Mouse (Mus musculus): ENCODE results near the gene Lmf1. TPM values are rescaled to one million over a fixed set of nuclear protein-coding genes. Genes with fewer than 3 reads are reported as not detected.

Gene Lmf1
- total and polyA plus RNA-seq, 3 experiments = 14.0 to 30.5 TPM; not detected in 1

DNA sequence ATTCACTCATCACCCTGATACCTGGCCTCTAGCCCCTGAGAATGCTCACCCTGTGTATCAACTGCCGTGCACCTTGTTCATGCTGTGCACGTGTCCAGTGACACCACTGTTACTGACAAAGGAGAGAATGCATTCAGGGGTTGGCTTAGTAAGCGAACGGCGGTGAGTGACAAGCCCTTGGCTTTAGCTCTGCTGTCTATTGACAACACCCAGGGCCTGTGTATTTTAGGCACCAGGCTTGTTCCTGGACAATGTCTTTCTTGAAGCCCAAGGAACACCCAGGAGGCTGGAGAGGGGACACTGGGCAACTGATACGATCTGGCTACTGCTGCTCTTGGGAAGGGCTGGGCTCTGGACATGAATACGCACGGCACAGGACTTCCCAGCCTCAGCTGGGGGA is 3.2 kb downstream of the Lmf1 start:
- H3K79me2 ChIP-seq (ENCODE audit: control insufficient read depth, insufficient read depth, low read length, poor library complexity) = peaks cover 6% of the 10 kb centered on the region
- no peaks in the 10 kb centered on the region for H3K27me3 ChIP-seq (ENCODE audit: control insufficient read depth in 1 of 2, insufficient read depth in 2 of 2, low read length in 2 of 2)
- no peaks in the 10 kb centered on the region for H3K9me3 ChIP-seq (replicated peaks; ENCODE audit: insufficient read depth, low read length)
- no peak overlapping the region for H3K27ac ChIP-seq (ENCODE audit: control insufficient read depth, low read depth, low read length)
- no peak overlapping the region for H3K4me3 ChIP-seq (ENCODE audit: control insufficient read depth in 1 of 2, insufficient read depth in 1 of 2, low read depth in 2 of 2, low read length in 2 of 2)
- H3K36me3 ChIP-seq (ENCODE audit: control insufficient read depth in 1 of 2, insufficient read depth in 2 of 2, low read length in 2 of 2) = peaks cover 0 to 19% of the 10 kb centered on the region in 2 experiments; a peak in 3 of 4 replicates
- DNase-seq (ENCODE audit: low read depth, low spot score) = no peak
- no peak overlapping the region for H3K9ac ChIP-seq (ENCODE audit: control insufficient read depth, low read depth, low read length, poor library complexity, severe bottlenecking)
- H3K4me1 ChIP-seq (ENCODE audit: control insufficient read depth in 1 of 2, insufficient read depth in 2 of 2, low read length in 2 of 2) = peaks cover 0 to 32% of the 10 kb centered on the region in 2 experiments; a peak in 3 of 4 replicates
- no peak for TF ChIP-seq MAFK (IDR thresholded peaks at IDR 0.05; ENCODE audit: borderline replicate concordance, low read depth, low read length)
- TF ChIP-seq SMC3 (IDR thresholded peaks at IDR 0.05; ENCODE audit: low read depth, low read length) = no peak
- TF ChIP-seq MEF2A (IDR thresholded peaks at IDR 0.05; ENCODE audit: extremely low read depth, insufficient replicate concordance, low read depth, low read length, poor library complexity, severe bottlenecking) = no peak

DNA sequence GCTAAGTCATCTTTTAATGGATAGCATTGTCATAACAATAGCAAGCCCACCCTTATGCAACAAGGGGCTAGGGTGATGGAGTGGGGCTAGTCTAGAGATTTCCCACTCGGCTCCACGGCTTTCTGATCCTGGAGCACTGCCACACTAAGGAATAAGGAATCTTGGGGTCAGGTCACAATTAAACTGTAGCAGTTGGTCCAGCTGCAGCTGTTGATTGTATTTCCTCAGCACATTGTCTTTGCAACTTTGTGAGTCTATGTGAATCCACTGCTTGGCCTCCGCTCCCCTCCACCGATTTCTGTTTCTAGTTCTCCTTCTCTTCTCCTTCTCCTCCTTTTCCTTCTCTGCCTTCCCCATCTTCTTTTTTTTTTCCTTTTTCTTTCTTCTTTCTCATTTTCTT is 4.2 kb downstream of the Lmf1 start:
- H3K79me2 ChIP-seq (ENCODE audit: control insufficient read depth, insufficient read depth, low read length, poor library complexity) = peaks cover 6% of the 10 kb centered on the region
- no peaks in the 10 kb centered on the region for H3K9me3 ChIP-seq (replicated peaks; ENCODE audit: insufficient read depth, low read length)
- peak overlapping the region; percentile 17; the same call in 1 of the 2 replicates for H3K27ac ChIP-seq (ENCODE audit: control insufficient read depth, low read depth, low read length)
- peaks cover 0 to 19% of the 10 kb centered on the region in 2 experiments; a peak in 3 of 4 replicates for H3K36me3 ChIP-seq (ENCODE audit: control insufficient read depth in 1 of 2, insufficient read depth in 2 of 2, low read length in 2 of 2)
- no peak for DNase-seq (ENCODE audit: low read depth, low spot score)
- H3K9ac ChIP-seq (ENCODE audit: control insufficient read depth, low read depth, low read length, poor library complexity, severe bottlenecking) = no peak overlapping the region
- TF ChIP-seq MAX (IDR thresholded peaks at IDR 0.05; ENCODE audit: low read length) = no peak
- H3K4me3 ChIP-seq (ENCODE audit: control insufficient read depth in 1 of 2, insufficient read depth in 1 of 2, low read depth in 2 of 2, low read length in 2 of 2) = no peak overlapping the region
- H3K4me1 ChIP-seq (ENCODE audit: control insufficient read depth in 1 of 2, insufficient read depth in 2 of 2, low read length in 2 of 2) = peaks cover 0 to 32% of the 10 kb centered on the region in 2 experiments; a peak in 3 of 4 replicates
- H3K27me3 ChIP-seq (ENCODE audit: control insufficient read depth in 1 of 2, insufficient read depth in 2 of 2, low read length in 2 of 2) = no peaks in the 10 kb centered on the region

DNA sequence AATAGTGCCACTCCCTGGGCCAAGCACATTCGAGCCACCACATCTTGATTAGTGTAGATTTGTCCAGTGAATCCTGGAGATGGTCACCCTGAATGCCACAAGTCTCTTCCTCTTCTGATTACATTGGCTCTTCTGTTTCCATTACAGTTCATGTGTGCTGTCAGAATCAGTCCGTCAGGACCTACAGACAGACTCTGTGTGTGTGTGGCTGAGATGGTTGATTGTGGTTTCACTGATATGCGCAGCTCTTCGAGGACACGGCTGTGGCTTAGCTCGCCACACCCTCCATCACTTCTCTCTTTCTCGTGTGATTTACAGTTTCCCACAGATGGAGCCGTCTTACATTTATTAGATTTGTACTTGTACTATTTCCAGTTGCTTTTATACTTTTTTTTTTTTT is 5.0 kb downstream of the Lmf1 start:
- H3K79me2 ChIP-seq (ENCODE audit: control insufficient read depth, insufficient read depth, low read length, poor library complexity) = peaks cover 6% of the 10 kb centered on the region
- peaks cover 0 to 16% of the 10 kb centered on the region in 2 experiments; a peak in 3 of 4 replicates for H3K36me3 ChIP-seq (ENCODE audit: control insufficient read depth in 1 of 2, insufficient read depth in 2 of 2, low read length in 2 of 2)
- no peak overlapping the region for H3K9ac ChIP-seq (ENCODE audit: control insufficient read depth, low read depth, low read length, poor library complexity, severe bottlenecking)
- no peaks in the 10 kb centered on the region for H3K9me3 ChIP-seq (replicated peaks; ENCODE audit: insufficient read depth, low read length)
- no peak overlapping the region for H3K4me3 ChIP-seq (ENCODE audit: control insufficient read depth in 1 of 2, insufficient read depth in 1 of 2, low read depth in 2 of 2, low read length in 2 of 2)
- H3K27me3 ChIP-seq (ENCODE audit: control insufficient read depth in 1 of 2, insufficient read depth in 2 of 2, low read length in 2 of 2) = no peaks in the 10 kb centered on the region
- H3K27ac ChIP-seq (ENCODE audit: control insufficient read depth, low read depth, low read length) = peak overlapping the region; percentile 43
- DNase-seq (ENCODE audit: low read depth, low spot score) = peak; percentile 95
- peaks cover 0 to 28% of the 10 kb centered on the region in 2 experiments; a peak in 3 of 4 replicates for H3K4me1 ChIP-seq (ENCODE audit: control insufficient read depth in 1 of 2, insufficient read depth in 2 of 2, low read length in 2 of 2)
- TF ChIP-seq GATA1 (IDR thresholded peaks at IDR 0.05; ENCODE audit: low read depth, low read length) (peak; percentile 82), MXI1 (IDR thresholded peaks at IDR 0.05; ENCODE audit: low read depth, low read length) (peak; percentile 76; the same call in 1 of the 2 replicates), SIN3A (IDR thresholded peaks at IDR 0.05; ENCODE audit: low read length) (peak; percentile 82), NRF1 (IDR thresholded peaks at IDR 0.05; ENCODE audit: insufficient read depth, low read depth, low read length, poor library complexity, severe bottlenecking) (peak; percentile 45; the same call in 1 of the 2 replicates), POLR2AphosphoS2 (IDR thresholded peaks at IDR 0.05; ENCODE audit: low read length) (no peak), KAT2A (conservative IDR thresholded peaks at IDR 0.05; ENCODE audit: low read depth, low read length) (no peak), USF1 (IDR thresholded peaks at IDR 0.05; ENCODE audit: low read depth, low read length) (no peak), MYB (IDR thresholded peaks at IDR 0.05; ENCODE audit: low read depth, low read length) (no peak), POLR2AphosphoS5 (IDR thresholded peaks at IDR 0.05; ENCODE audit: borderline replicate concordance, low read depth, low read length) (no peak), MAFK (IDR thresholded peaks at IDR 0.05; ENCODE audit: borderline replicate concordance, low read depth, low read length) (no peak), E2F4 (IDR thresholded peaks at IDR 0.05; ENCODE audit: borderline replicate concordance, low read depth, low read length) (no peak), MAZ (IDR thresholded peaks at IDR 0.05; ENCODE audit: low read depth, low read length) (no peak), RAD21 (IDR thresholded peaks at IDR 0.05; ENCODE audit: low read depth, low read length) (no peak), HCFC1 (IDR thresholded peaks at IDR 0.05; ENCODE audit: low read depth, low read length) (no peak), ZC3H11A (IDR thresholded peaks at IDR 0.05; ENCODE audit: low read depth, low read length) (no peak), ZMIZ1 (IDR thresholded peaks at IDR 0.05; ENCODE audit: low read depth, low read length) (no peak), TCF12 (IDR thresholded peaks at IDR 0.05; ENCODE audit: low read depth, low read length) (peak; percentile 48), MEF2A (IDR thresholded peaks at IDR 0.05; ENCODE audit: extremely low read depth, insufficient replicate concordance, low read depth, low read length, poor library complexity, severe bottlenecking) (no peak), CTCF (IDR thresholded peaks at IDR 0.05 in 2 of 3, conservative IDR thresholded peaks at IDR 0.05 in 1 of 3; ENCODE audit: control insufficient read depth in 1 of 3, insufficient read depth in 1 of 3, low read depth in 2 of 3, low read length in 3 of 3, poor library complexity in 1 of 3, severe bottlenecking in 1 of 3) (no peak), USF2 (IDR thresholded peaks at IDR 0.05; ENCODE audit: borderline replicate concordance in 1 of 2, insufficient read depth in 1 of 2, low read depth in 1 of 2, low read length in 2 of 2) (no peak), BHLHE40 (IDR thresholded peaks at IDR 0.05; ENCODE audit: borderline replicate concordance, low read depth, low read length) (no peak), MYC (IDR thresholded peaks at IDR 0.05; ENCODE audit: low read depth, low read length) (0 out of 2 replicates have a peak, but pooled peaks have one; percentile 38), MAX (IDR thresholded peaks at IDR 0.05; ENCODE audit: low read length) (no peak)
